Mouse (Mus musculus): ENCODE measurements around the gene Smap1.

DNA sequence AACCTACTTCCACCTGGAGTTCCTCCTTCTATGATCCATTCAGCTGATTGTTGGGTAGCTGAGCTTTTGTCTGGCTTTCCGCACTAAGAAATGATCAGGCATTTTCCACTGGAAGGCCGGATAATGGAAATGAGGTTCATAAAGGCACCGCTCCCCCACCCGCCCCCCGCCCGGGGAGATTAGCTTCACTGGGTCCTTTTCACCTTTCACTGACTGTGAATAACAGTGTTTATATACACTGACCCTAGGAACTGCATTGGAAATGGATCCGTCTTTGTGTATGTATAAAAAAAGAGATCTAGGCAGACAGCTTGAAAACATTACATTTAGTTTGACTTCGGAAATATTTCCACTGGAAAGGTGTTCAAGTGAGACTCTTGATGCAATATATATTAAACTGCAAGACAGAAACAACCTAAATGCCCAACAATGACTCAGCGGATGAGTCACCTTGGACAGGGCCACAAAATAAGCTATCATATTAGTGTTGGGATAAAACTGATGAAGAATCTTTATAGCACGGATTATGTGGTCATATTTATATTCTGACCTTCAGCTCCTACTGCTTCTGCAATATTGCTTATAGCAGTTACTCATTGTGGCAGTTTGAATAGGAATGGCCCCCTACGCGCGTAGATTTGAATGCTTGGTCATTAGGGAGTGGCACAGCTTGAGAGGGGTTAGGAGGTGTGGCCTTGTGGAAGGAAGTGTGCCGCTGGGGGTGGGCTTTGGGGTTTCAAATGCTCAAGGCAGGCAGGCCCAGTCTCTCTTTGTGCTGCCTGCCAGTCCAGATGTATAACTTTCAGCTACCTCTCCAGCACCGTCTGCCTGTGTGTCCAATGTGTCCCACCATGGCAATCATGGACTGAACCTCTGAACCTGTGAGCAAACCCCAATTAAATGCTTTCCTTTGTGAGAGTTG is 26.9 kb upstream of the Smap1 start:
- TF ChIP-seq CTCF (IDR thresholded peaks at IDR 0.05; ENCODE audit: low read depth) (no peak), EP300 (IDR thresholded peaks at IDR 0.05; ENCODE audit: low read depth) (no peak)
